Mouse (Mus musculus): ENCODE measurements around the gene Sema4b. TPM values are rescaled to one million over a fixed set of nuclear protein-coding genes. Genes with fewer than 3 reads are reported as not detected.
A peak's percentile ranks its signal among the peaks of the same experiment; 100 is the strongest.

Gene Sema4b
- polyA plus RNA-seq, 2 experiments, result 6.1 to 8.5 TPM

DNA sequence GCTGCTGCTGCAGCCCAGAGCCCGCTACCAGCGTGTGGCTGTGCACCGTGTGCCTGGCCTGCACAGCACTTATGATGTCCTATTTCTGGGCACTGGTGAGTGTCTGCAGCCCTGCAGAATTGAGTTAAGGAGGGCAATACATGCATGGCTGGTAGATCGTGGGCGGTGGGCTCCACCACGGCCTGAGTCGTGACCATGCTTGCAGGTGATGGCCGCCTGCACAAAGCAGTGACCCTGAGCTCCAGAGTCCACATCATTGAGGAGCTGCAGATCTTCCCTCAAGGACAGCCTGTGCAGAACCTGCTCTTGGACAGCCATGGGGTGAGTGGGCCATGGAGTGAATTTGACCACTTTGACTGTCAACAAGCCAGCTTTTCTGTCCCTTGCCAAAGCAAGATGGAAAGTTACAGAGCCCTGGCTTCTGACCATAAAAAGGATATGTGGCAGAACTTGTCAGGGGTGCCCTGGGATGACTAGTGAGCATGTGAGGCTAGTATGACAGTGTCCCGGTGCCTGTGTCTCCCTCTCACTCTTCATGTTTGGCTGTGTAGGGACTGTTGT, 33.7 kb downstream of the Sema4b start:
- Histone ChIP-seq H3K36me3 (replicated peaks; ENCODE audit: control insufficient read depth, insufficient read depth, low read depth) (peaks cover 94% of the 10 kb centered on the region), H3K9ac (replicated peaks) (no peak overlapping the region)
- WGBS (ENCODE audit: insufficient replicate concordance), result 96% methylated on average over 9 of the region's 9 CpGs

DNA sequence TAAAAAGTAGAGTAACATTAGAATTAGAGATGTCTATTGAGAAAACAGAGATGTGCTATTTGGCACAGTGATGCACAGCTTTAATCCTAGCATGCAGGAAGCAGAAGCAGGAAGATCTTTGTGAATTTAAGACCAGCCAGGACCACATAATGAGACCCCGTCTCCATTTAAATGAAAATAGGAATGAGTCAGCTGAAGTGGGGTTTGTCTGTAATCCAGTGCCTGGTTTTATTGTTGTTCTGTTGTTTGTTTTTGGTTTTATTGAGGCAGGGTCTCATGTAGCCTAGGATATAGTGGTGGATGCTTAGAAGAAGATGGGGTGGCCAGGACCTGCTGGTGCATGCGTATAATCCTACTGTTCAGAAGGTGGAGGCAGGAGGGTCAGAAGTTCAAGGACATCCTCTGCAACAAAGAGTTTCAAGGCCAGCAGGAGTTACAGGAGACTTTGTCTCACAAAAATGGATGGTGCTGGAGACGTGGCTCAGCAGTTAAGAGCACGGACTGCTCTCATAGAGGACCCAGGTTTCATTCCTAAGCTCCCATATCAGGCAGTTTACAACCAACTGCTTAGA, 34.6 kb downstream of the Sema4b start:
- Histone ChIP-seq H3K4me1 (replicated peaks; ENCODE audit: control insufficient read depth in 2 of 2, insufficient read depth in 2 of 2, low read length in 1 of 2) (no peaks in the 10 kb centered on the region), H3K9me3 (ENCODE audit: control insufficient read depth, low read length) (no peaks in the 10 kb centered on the region), H3K4me3 (ENCODE audit: insufficient read depth in 1 of 2, low read depth in 2 of 2, low read length in 2 of 2) (no peak overlapping the region), H3K9ac (replicated peaks) (no peak overlapping the region), H3K27ac (no peak overlapping the region), H3K36me3 (replicated peaks; ENCODE audit: control insufficient read depth, insufficient read depth, low read depth) (peaks cover 95% of the 10 kb centered on the region), H3K4me2 (ENCODE audit: low read depth) (no peak overlapping the region), H3K27me3 (ENCODE audit: control insufficient read depth, insufficient read depth, low read length) (no peaks in the 10 kb centered on the region)
- 94% methylated on average over 4 of the region's 4 CpGs for WGBS (ENCODE audit: insufficient replicate concordance)
- no peak for TF ChIP-seq EP300 (IDR thresholded peaks at IDR 0.05; ENCODE audit: low read depth)
- TF ChIP-seq CTCF (IDR thresholded peaks at IDR 0.05; ENCODE audit: low read depth), result no peak
- DNase-seq (ENCODE audit: low read depth in 3 of 3, low spot score in 3 of 3), result no peak
- no peak for ATAC-seq (ENCODE audit: insufficient read depth)

More for the DNA sequence above, 33.7 kb downstream of the Sema4b start:
- no peaks in the 10 kb centered on the region for H3K9me3 ChIP-seq (ENCODE audit: control insufficient read depth, low read length)
- ATAC-seq (ENCODE audit: insufficient read depth) (no peak), DNase-seq (ENCODE audit: low read depth in 3 of 3, low spot score in 3 of 3) (no peak)
- H3K4me3 ChIP-seq (ENCODE audit: insufficient read depth in 1 of 2, low read depth in 2 of 2, low read length in 2 of 2), result no peak overlapping the region
- H3K27me3 ChIP-seq (ENCODE audit: control insufficient read depth, insufficient read depth, low read length), result no peaks in the 10 kb centered on the region
- no peaks in the 10 kb centered on the region for H3K4me1 ChIP-seq (replicated peaks; ENCODE audit: control insufficient read depth in 2 of 2, insufficient read depth in 2 of 2, low read length in 1 of 2)
- H3K4me2 ChIP-seq (ENCODE audit: low read depth), result no peak overlapping the region
- TF ChIP-seq EP300 (IDR thresholded peaks at IDR 0.05; ENCODE audit: low read depth) (no peak), CTCF (IDR thresholded peaks at IDR 0.05; ENCODE audit: low read depth) (no peak)
- no peak overlapping the region for H3K27ac ChIP-seq

DNA sequence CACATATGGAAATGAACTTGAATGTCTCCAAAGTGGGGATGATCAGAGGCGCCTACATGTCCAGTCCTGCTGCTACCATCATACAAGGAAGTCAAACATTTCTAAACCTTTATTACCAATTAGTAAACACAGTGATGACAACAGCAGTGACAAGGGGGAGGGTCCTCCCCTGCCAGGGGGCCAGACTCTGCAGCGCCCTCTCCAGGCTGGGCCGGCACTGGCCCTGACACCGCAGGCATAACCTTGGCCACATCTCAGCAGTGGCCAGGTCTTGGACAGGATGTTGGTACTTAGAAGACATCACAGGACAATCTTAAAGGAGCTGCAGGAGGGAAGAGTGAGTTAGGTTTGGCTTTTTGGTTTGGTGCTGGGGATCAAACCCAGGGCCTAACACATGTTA, 40.4 kb downstream of the Sema4b start:
- Histone ChIP-seq H3K27ac (no peak overlapping the region), H3K27me3 (ENCODE audit: control insufficient read depth, insufficient read depth, low read length) (no peaks in the 10 kb centered on the region), H3K9me3 (ENCODE audit: control insufficient read depth, low read length) (no peaks in the 10 kb centered on the region), H3K4me1 (replicated peaks; ENCODE audit: control insufficient read depth in 2 of 2, insufficient read depth in 2 of 2, low read length in 1 of 2) (peaks cover 7 to 14% of the 10 kb centered on the region in 2 experiments), H3K36me3 (replicated peaks; ENCODE audit: control insufficient read depth, insufficient read depth, low read depth) (peaks cover 52% of the 10 kb centered on the region), H3K9ac (replicated peaks) (no peak overlapping the region), H3K4me2 (ENCODE audit: low read depth) (no peak overlapping the region), H3K4me3 (ENCODE audit: insufficient read depth in 1 of 2, low read depth in 2 of 2, low read length in 2 of 2) (no peak overlapping the region)
- TF ChIP-seq CTCF (IDR thresholded peaks at IDR 0.05; ENCODE audit: low read depth) (peak; percentile 50), EP300 (IDR thresholded peaks at IDR 0.05; ENCODE audit: low read depth) (no peak)
- ATAC-seq (ENCODE audit: insufficient read depth) (no peak), DNase-seq (ENCODE audit: low read depth in 3 of 3, low spot score in 3 of 3) (no peak)
- 90% methylated on average over 4 of the region's 4 CpGs for WGBS (ENCODE audit: insufficient replicate concordance)

DNA sequence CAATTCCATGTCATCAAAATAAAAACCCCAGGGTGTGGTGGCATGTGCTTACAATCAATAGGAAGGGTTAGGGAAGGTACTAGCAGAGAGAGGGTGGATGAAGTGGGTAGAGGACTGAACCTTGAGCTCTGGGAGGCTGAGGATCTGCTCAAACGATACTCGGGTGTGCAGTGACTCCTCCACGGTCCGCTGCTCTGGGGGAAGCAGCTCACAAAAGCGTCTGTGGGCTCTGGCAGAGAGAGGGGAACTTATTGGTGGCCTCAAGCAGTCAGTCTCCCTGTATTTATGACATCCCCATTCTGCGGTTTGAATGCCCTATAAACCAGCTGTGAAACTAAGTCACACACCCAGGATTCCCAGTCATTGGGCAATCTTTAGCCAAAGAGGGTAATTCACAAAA, 43.6 kb downstream of the Sema4b start:
- H3K4me3 ChIP-seq (ENCODE audit: insufficient read depth in 1 of 2, low read depth in 2 of 2, low read length in 2 of 2), result no peak overlapping the region
- H3K27me3 ChIP-seq (ENCODE audit: control insufficient read depth, insufficient read depth, low read length), result no peaks in the 10 kb centered on the region
- DNase-seq (ENCODE audit: low read depth in 3 of 3, low spot score in 3 of 3) (no peak), ATAC-seq (ENCODE audit: insufficient read depth) (no peak)
- WGBS (ENCODE audit: insufficient replicate concordance), result 47% methylated on average over 6 of the region's 6 CpGs
- no peak for TF ChIP-seq EP300 (IDR thresholded peaks at IDR 0.05; ENCODE audit: low read depth)
- H3K9me3 ChIP-seq (ENCODE audit: control insufficient read depth, low read length), result no peaks in the 10 kb centered on the region
- peaks cover 10 to 22% of the 10 kb centered on the region in 2 experiments for H3K4me1 ChIP-seq (replicated peaks; ENCODE audit: control insufficient read depth in 2 of 2, insufficient read depth in 2 of 2, low read length in 1 of 2)
- no peak overlapping the region for H3K27ac ChIP-seq
- peaks cover 26% of the 10 kb centered on the region for H3K36me3 ChIP-seq (replicated peaks; ENCODE audit: control insufficient read depth, insufficient read depth, low read depth)
- H3K4me2 ChIP-seq (ENCODE audit: low read depth), result peak overlapping the region; percentile 99
- no peak overlapping the region for H3K9ac ChIP-seq (replicated peaks)

DNA sequence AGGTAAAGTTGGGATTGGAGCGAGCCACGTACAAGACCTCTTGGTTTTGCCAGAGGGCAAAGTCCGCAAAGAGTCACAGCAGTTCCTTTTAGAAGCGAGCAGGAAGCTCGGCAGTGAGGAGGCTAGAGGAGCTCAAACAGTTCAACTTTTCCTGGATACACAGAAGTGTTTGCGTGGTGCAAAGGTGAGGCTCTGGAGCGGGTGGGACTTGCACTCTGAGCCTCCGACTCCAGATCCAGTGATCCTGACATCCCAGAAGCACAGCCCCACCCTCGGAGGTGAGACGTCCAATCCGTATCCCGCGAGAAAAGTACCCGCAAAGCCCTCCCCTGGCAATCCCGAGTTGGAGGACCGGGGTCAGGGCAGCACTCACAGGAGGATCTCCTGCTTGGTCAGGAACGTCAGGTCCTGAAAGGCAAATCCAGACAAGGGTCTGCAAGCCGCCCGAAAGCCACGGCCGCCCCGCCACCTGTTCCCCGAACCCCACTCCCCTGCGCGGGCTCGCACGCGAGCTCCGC, 45.4 kb downstream of the Sema4b start:
- peak in 2 of 3 experiments; percentile 33 to 55 for DNase-seq (ENCODE audit: low read depth in 3 of 3, low spot score in 3 of 3)
- peak; percentile 47 for ATAC-seq (ENCODE audit: insufficient read depth)
- peak overlapping the region; percentile 94 for H3K9ac ChIP-seq (replicated peaks)
- WGBS (ENCODE audit: insufficient replicate concordance), result under 1% methylated on average over 29 of the region's 29 CpGs
- peak overlapping the region; percentile 89 for H3K27ac ChIP-seq
- H3K36me3 ChIP-seq (replicated peaks; ENCODE audit: control insufficient read depth, insufficient read depth, low read depth), result peaks cover 8% of the 10 kb centered on the region
- H3K27me3 ChIP-seq (ENCODE audit: control insufficient read depth, insufficient read depth, low read length), result no peaks in the 10 kb centered on the region
- TF ChIP-seq CTCF (IDR thresholded peaks at IDR 0.05; ENCODE audit: low read depth) (no peak), EP300 (IDR thresholded peaks at IDR 0.05; ENCODE audit: low read depth) (no peak)
- H3K9me3 ChIP-seq (ENCODE audit: control insufficient read depth, low read length), result no peaks in the 10 kb centered on the region
- H3K4me3 ChIP-seq (ENCODE audit: insufficient read depth in 1 of 2, low read depth in 2 of 2, low read length in 2 of 2), result peak overlapping the region; percentile 88 to 91
- peak overlapping the region; percentile 99 for H3K4me2 ChIP-seq (ENCODE audit: low read depth)
- peaks cover 10 to 22% of the 10 kb centered on the region in 2 experiments for H3K4me1 ChIP-seq (replicated peaks; ENCODE audit: control insufficient read depth in 2 of 2, insufficient read depth in 2 of 2, low read length in 1 of 2)

Measured in liver, embryonic 14.5 days (tissue).